Mouse (Mus musculus) heart, adult 2 months (tissue): ENCODE measurements around the gene Mdga1.

ENCODE experiments used
- CTCF ChIP-seq: fragments of 200-600 bp; IDR thresholded peaks from 2 replicates; pipeline ENCODE4 v1.8.1; 2022; ENCODE audit warnings: antibody characterized with exemption, mild to moderate bottlenecking, moderate library complexity
- EP300 ChIP-seq: fragments of 200-500 bp; IDR thresholded peaks from 2 replicates; pipeline ENCODE4 v1.6.1; 2011; ENCODE audit warnings: low read depth, low read length, control low read depth; ENCODE audit not compliant: insufficient read depth
- POLR2A ChIP-seq: fragments of 200-500 bp; IDR thresholded peaks from 2 replicates; pipeline ENCODE4 v1.6.1; 2011; ENCODE audit warnings: mild to moderate bottlenecking, low read depth, low read length, control low read depth; ENCODE audit not compliant: insufficient read depth

GRCm38 (mm10) chr17:29798151-29798550 lies 171.7 kb downstream of the Mdga1 start:
- TF ChIP-seq EP300, result no peak
- TF ChIP-seq POLR2A, result no peak
- no peak for TF ChIP-seq CTCF
